Mouse (Mus musculus) cerebellum, adult 2 months (tissue): ENCODE data around the gene Avil.

Source experiments
- CTCF ChIP-seq: fragments of 200-500 bp; IDR thresholded peaks from 2 replicates; pipeline ENCODE4 v1.5.1; 2011; ENCODE audit warnings: low read depth, mild to moderate bottlenecking, control low read depth, low read length, moderate library complexity, borderline replicate concordance; ENCODE audit not compliant: insufficient read depth
- POLR2A ChIP-seq: fragments of 200-500 bp; IDR thresholded peaks from 2 replicates; pipeline ENCODE4 v1.6.1; 2011; ENCODE audit warnings: low read length, control low read depth, borderline replicate concordance; ENCODE audit not compliant: insufficient read depth

- TF ChIP-seq POLR2A (no peak), CTCF (no peak)
Measured at GRCm38 (mm10) chr10:127068360-127069038, 68.0 kb downstream of the Avil start.
